Mouse (Mus musculus): ENCODE data around the gene Nfu1. TPM values are rescaled to one million over a fixed set of nuclear protein-coding genes. Genes with fewer than 3 reads are reported as not detected.
A peak's percentile ranks its signal among the peaks of the same experiment; 100 is the strongest.
"Not testable (repeated sequence)": the region's sequence is repeated elsewhere in the genome, so short reads cannot be mapped to it uniquely, and the experiment has no call there.

Gene Nfu1
- polyA plus RNA-seq, 1 experiment: 182 TPM

GRCm38 (mm10) chr6:87041431-87041830 lies 32.4 kb downstream of the Nfu1 start:
- Histone ChIP-seq H3K27ac (replicated peaks; ENCODE audit: low read depth, low read length) (no peak overlapping the region), H3K4me3 (ENCODE audit: insufficient read depth, low read depth, low read length) (no peak overlapping the region), H3K4me1 (ENCODE audit: control insufficient read depth, insufficient read depth, insufficient read length, low read length) (peaks cover 5% of the 10 kb centered on the region; the same call in 1 of the 2 replicates)

DNA sequence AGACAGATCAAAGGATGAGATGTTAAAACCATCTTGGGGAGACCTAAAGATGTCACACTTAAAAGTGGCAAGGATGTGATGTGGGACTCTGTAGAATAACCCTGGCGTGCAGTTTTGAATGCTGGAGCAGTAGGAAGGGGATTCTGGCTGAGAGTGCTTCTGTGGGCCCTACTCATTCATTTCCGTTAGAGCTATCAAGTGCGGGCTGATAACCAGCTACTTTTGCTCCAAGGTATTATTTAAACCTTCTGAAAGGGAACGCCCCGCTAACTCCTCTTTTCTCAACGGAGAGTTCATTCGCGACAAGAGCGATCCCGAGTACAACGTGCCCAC lies 32.9 kb downstream of the Nfu1 start:
- Histone ChIP-seq H3K4me1 (ENCODE audit: control insufficient read depth, insufficient read depth, insufficient read length, low read length) (peaks cover 5% of the 10 kb centered on the region; the same call in 1 of the 2 replicates), H3K4me3 (ENCODE audit: insufficient read depth, low read depth, low read length) (peak overlapping the region; percentile 67), H3K27ac (replicated peaks; ENCODE audit: low read depth, low read length) (peak overlapping the region; percentile 82)

- H3K4me3 ChIP-seq (ENCODE audit: insufficient read depth, low read depth, low read length): peak within 1 kb of the TSS; percentile 90
- H3K27ac ChIP-seq (replicated peaks; ENCODE audit: low read depth, low read length): peak within 1 kb of the TSS; percentile 82
- peaks cover 5% of the 10 kb centered on the region; the same call in 1 of the 2 replicates for H3K4me1 ChIP-seq (ENCODE audit: control insufficient read depth, insufficient read depth, insufficient read length, low read length)
These were observed 33.5 kb downstream of the Nfu1 start, which contains the start of gene Gfpt1 for GRCm38 (mm10) chr6:87042337-87043130. Gene Gfpt1, plus strand, starts transcription at chr6:87042846.

- peaks cover 5% of the 10 kb centered on the region; the same call in 1 of the 2 replicates for H3K4me1 ChIP-seq (ENCODE audit: control insufficient read depth, insufficient read depth, insufficient read length, low read length)
- H3K4me3 ChIP-seq (ENCODE audit: insufficient read depth, low read depth, low read length): peak overlapping the region; percentile 90
- no peak overlapping the region for H3K27ac ChIP-seq (replicated peaks; ENCODE audit: low read depth, low read length)
These were observed 34.1 kb downstream of the Nfu1 start for GRCm38 (mm10) chr6:87043131-87043516.

GRCm38 (mm10) chr6:87044895-87045294 lies 35.9 kb downstream of the Nfu1 start:
- Histone ChIP-seq H3K4me1 (ENCODE audit: control insufficient read depth, insufficient read depth, insufficient read length, low read length) (peaks cover 5% of the 10 kb centered on the region; the same call in 1 of the 2 replicates), H3K4me3 (ENCODE audit: insufficient read depth, low read depth, low read length) (no peak overlapping the region), H3K27ac (replicated peaks; ENCODE audit: low read depth, low read length) (no peak overlapping the region)

DNA sequence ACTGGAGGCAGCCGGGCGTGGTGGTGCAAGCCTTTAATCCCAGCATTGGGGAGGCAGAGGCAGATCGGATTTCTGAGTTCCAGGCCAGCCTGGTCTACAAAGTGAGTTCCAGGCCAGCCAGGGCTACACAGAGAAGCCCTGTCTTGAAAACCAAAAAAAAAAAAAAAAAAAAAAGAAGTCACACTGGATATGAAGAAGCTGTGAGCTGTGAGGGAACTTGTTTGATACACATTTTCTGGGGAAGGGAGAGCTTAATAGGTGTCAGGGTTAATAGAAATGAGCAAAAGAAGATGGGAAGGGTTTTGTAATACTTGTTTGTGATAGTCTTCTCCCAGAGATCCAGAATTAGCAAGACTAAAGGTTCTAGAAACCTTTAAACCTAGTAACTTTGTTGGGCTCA lies 36.5 kb downstream of the Nfu1 start:
- Histone ChIP-seq H3K4me1 (ENCODE audit: control insufficient read depth, insufficient read depth, insufficient read length, low read length) (peaks cover 5% of the 10 kb centered on the region; the same call in 1 of the 2 replicates), H3K27ac (replicated peaks; ENCODE audit: low read depth, low read length) (no peak overlapping the region), H3K4me3 (ENCODE audit: insufficient read depth, low read depth, low read length) (no peak overlapping the region)

- not testable (repeated sequence) for H3K27ac ChIP-seq (replicated peaks; ENCODE audit: low read depth, low read length); H3K4me3 ChIP-seq (ENCODE audit: insufficient read depth, low read depth, low read length); H3K4me1 ChIP-seq (ENCODE audit: control insufficient read depth, insufficient read depth, insufficient read length, low read length)
These were observed 39.7 kb downstream of the Nfu1 start for GRCm38 (mm10) chr6:87048712-87049111.

- H3K4me1 ChIP-seq (ENCODE audit: control insufficient read depth, insufficient read depth, insufficient read length, low read length): no peaks in the 10 kb centered on the region
- no peak overlapping the region for H3K27ac ChIP-seq (replicated peaks; ENCODE audit: low read depth, low read length)
- no peak overlapping the region for H3K4me3 ChIP-seq (ENCODE audit: insufficient read depth, low read depth, low read length)
These were observed 42.9 kb downstream of the Nfu1 start for GRCm38 (mm10) chr6:87051886-87052425.

- Histone ChIP-seq H3K4me1 (ENCODE audit: control insufficient read depth, insufficient read depth, insufficient read length, low read length) (no peaks in the 10 kb centered on the region), H3K4me3 (ENCODE audit: insufficient read depth, low read depth, low read length) (no peak overlapping the region), H3K27ac (replicated peaks; ENCODE audit: low read depth, low read length) (no peak overlapping the region)
These were observed 45.2 kb downstream of the Nfu1 start for GRCm38 (mm10) chr6:87054193-87054592.

DNA sequence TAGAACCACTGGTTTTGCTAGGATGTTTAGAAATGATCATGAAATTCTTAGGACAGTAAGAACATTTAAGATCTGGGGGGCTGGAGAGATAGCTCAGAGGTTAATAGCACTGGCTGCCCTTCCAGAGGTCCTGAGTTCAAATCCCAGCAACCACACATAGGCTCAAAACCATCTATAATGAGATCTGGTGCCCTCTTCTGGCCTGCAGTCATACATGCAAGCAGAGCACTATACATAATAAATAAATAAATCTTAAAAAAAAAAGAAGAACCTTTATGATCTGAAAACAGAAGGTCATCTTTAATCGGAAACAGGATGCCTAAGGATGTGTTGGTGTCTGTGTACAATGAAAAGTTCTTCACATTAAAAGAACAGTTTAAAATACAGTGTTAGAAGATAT lies 50.7 kb downstream of the Nfu1 start:
- no peaks in the 10 kb centered on the region for H3K4me1 ChIP-seq (ENCODE audit: control insufficient read depth, insufficient read depth, insufficient read length, low read length)
- no peak overlapping the region for H3K27ac ChIP-seq (replicated peaks; ENCODE audit: low read depth, low read length)
- H3K4me3 ChIP-seq (ENCODE audit: insufficient read depth, low read depth, low read length): no peak overlapping the region

- H3K4me1 ChIP-seq (ENCODE audit: control insufficient read depth, insufficient read depth, insufficient read length, low read length): no peaks in the 10 kb centered on the region
- no peak overlapping the region for H3K4me3 ChIP-seq (ENCODE audit: insufficient read depth, low read depth, low read length)
- no peak overlapping the region for H3K27ac ChIP-seq (replicated peaks; ENCODE audit: low read depth, low read length)
These were observed 54.5 kb downstream of the Nfu1 start for GRCm38 (mm10) chr6:87063586-87063985.

- no peaks in the 10 kb centered on the region for H3K4me1 ChIP-seq (ENCODE audit: control insufficient read depth, insufficient read depth, insufficient read length, low read length)
- H3K27ac ChIP-seq (replicated peaks; ENCODE audit: low read depth, low read length): no peak overlapping the region
- H3K4me3 ChIP-seq (ENCODE audit: insufficient read depth, low read depth, low read length): no peak overlapping the region
These were observed 59.2 kb downstream of the Nfu1 start for GRCm38 (mm10) chr6:87068209-87068608.

- H3K27ac ChIP-seq (replicated peaks; ENCODE audit: low read depth, low read length): no peak overlapping the region
These were observed 60.3 kb downstream of the Nfu1 start for GRCm38 (mm10) chr6:87069195-87069900.

DNA sequence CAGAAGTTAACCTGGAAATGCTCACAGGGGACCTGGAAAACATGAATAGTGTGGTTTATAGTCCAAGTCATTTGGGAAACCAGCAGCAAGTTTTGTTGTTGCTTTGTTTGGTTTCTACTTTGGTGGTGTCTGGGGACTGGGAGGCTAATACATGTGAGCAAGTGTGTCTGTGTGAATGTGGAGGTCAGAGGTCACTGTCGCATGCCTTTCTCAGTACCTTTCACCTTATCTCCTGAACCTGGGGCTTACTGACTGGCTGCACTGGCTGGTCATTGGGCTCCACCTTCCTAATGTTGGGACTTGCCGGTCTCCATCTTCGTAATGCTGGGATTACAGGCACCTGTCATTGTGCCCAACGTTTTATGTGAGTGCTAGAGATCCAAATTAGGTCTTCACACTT lies 61.6 kb downstream of the Nfu1 start:
- no peak overlapping the region for H3K4me3 ChIP-seq (ENCODE audit: insufficient read depth, low read depth, low read length)
- no peak overlapping the region for H3K27ac ChIP-seq (replicated peaks; ENCODE audit: low read depth, low read length)
- H3K4me1 ChIP-seq (ENCODE audit: control insufficient read depth, insufficient read depth, insufficient read length, low read length): no peaks in the 10 kb centered on the region

More at GRCm38 (mm10) chr6:87069195-87069900, 60.3 kb downstream of the Nfu1 start:
- no peaks in the 10 kb centered on the region for H3K4me1 ChIP-seq (ENCODE audit: control insufficient read depth, insufficient read depth, insufficient read length, low read length)
- no peak overlapping the region for H3K4me3 ChIP-seq (ENCODE audit: insufficient read depth, low read depth, low read length)

DNA sequence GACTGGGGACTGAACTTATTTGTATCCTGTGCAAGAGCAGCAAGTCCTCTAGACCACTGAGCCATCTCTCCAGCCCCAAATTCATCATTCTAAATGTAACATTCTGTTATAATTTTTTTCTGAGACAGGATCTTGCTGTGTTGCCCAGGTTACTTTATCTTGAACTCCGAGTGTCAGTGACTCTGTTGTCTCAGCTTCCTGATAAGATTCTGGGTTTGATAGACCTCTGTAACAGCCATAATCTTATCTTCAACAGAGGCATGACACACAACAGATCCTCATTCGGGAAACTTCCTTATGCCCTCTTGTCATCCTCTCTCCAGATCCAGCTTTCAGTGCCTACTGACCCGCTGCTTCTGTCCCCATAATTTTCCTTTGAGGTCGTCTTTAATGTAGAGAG lies 63.7 kb downstream of the Nfu1 start:
- H3K27ac ChIP-seq (replicated peaks; ENCODE audit: low read depth, low read length): no peak overlapping the region
- no peak overlapping the region for H3K4me3 ChIP-seq (ENCODE audit: insufficient read depth, low read depth, low read length)
- no peaks in the 10 kb centered on the region for H3K4me1 ChIP-seq (ENCODE audit: control insufficient read depth, insufficient read depth, insufficient read length, low read length)

Measured in brown adipose tissue, adult 24 weeks (tissue).